Mouse (Mus musculus): ENCODE results near the gene Cend1. TPM values are rescaled to one million over a fixed set of nuclear protein-coding genes. Genes with fewer than 3 reads are reported as not detected.

The Cend1 gene
- polyA plus RNA-seq, 1 experiment from 2014 or later, result 1.6 TPM

GRCm38 (mm10) chr7:141468522-141469211 is 39.4 kb upstream of the Cend1 start:
- no peaks in the 10 kb centered on the region for H3K9me3 ChIP-seq (ENCODE audit: control insufficient read depth, low read length)
- H3K9ac ChIP-seq (ENCODE audit: low read length), result peak overlapping the region; percentile 96
- H3K4me3 ChIP-seq (ENCODE audit: control insufficient read depth in 1 of 2, insufficient read depth in 1 of 2, low read depth in 1 of 2, low read length in 2 of 2), result peak overlapping the region; percentile 77 to 85
- peak overlapping the region; percentile 95 to 98 for H3K27ac ChIP-seq (replicated peaks in 1 of 2; ENCODE audit: control insufficient read depth in 1 of 2, insufficient read depth in 1 of 2, low read depth in 2 of 2, low read length in 2 of 2)
- WGBS, result 3% methylated on average over 8 of the region's 8 CpGs
- peaks cover 38% of the 10 kb centered on the region for H3K36me3 ChIP-seq (ENCODE audit: control insufficient read depth, insufficient read depth, low read length)
- H3K27me3 ChIP-seq (ENCODE audit: control insufficient read depth, insufficient read depth, low read length), result peaks cover 10% of the 10 kb centered on the region
- H3K4me1 ChIP-seq (ENCODE audit: control insufficient read depth in 2 of 2, insufficient read depth in 2 of 2, low read length in 2 of 2), result peaks cover 33 to 45% of the 10 kb centered on the region in 2 experiments
- peak overlapping the region; percentile 91 for H3K4me2 ChIP-seq (ENCODE audit: low read length)
- ATAC-seq (ENCODE audit: insufficient number of reproducible peaks, insufficient read depth, low FRiP score, low read depth), result peak; percentile 65

DNA sequence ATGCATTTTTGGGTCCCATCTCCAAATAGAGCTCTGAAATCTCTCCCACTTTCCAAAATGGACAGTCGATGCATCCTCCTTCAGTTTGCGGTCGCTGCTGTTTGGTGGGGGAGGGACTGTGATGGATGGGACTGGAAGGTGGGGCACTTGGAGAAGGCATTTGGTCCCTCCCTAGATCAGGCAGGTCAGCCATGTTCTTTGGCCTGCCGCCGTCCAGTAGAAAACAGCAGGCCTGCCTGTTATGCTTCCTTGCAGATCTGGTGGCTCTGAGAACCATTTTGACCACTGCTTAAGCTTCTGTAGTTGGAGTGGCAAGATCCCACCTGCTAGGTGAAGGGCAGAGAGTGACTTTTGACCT is 38.9 kb upstream of the Cend1 start:
- H3K4me2 ChIP-seq (ENCODE audit: low read length), result peak overlapping the region; percentile 91
- WGBS, result 12% methylated on average over 5 of the region's 5 CpGs
- H3K9me3 ChIP-seq (ENCODE audit: control insufficient read depth, low read length), result no peaks in the 10 kb centered on the region
- peak overlapping the region; percentile 95 to 98 for H3K27ac ChIP-seq (replicated peaks in 1 of 2; ENCODE audit: control insufficient read depth in 1 of 2, insufficient read depth in 1 of 2, low read depth in 2 of 2, low read length in 2 of 2)
- H3K4me3 ChIP-seq (ENCODE audit: control insufficient read depth in 1 of 2, insufficient read depth in 1 of 2, low read depth in 1 of 2, low read length in 2 of 2), result peak overlapping the region; percentile 77 to 85
- no peak for ATAC-seq (ENCODE audit: insufficient number of reproducible peaks, insufficient read depth, low FRiP score, low read depth)
- peaks cover 15% of the 10 kb centered on the region for H3K27me3 ChIP-seq (ENCODE audit: control insufficient read depth, insufficient read depth, low read length)
- H3K9ac ChIP-seq (ENCODE audit: low read length), result peak overlapping the region; percentile 96
- H3K4me1 ChIP-seq (ENCODE audit: control insufficient read depth in 2 of 2, insufficient read depth in 2 of 2, low read length in 2 of 2), result peaks cover 35 to 44% of the 10 kb centered on the region in 2 experiments
- H3K36me3 ChIP-seq (ENCODE audit: control insufficient read depth, insufficient read depth, low read length), result peaks cover 38% of the 10 kb centered on the region

GRCm38 (mm10) chr7:141467230-141468030 is 38.1 kb upstream of the Cend1 start, which contains the start of gene Cd151:
TSS of gene Cd151 (plus strand) at chr7:141467392.
- peak; percentile 73 for ATAC-seq (ENCODE audit: insufficient number of reproducible peaks, insufficient read depth, low FRiP score, low read depth)
- H3K9me3 ChIP-seq (ENCODE audit: control insufficient read depth, low read length), result no peaks in the 10 kb centered on the region
- peaks cover 32% of the 10 kb centered on the region for H3K36me3 ChIP-seq (ENCODE audit: control insufficient read depth, insufficient read depth, low read length)
- H3K4me3 ChIP-seq (ENCODE audit: control insufficient read depth in 1 of 2, insufficient read depth in 1 of 2, low read depth in 1 of 2, low read length in 2 of 2), result peak within 1 kb of the TSS; percentile 77 to 85
- peak within 1 kb of the TSS; percentile 91 for H3K4me2 ChIP-seq (ENCODE audit: low read length)
- H3K9ac ChIP-seq (ENCODE audit: low read length), result peak within 1 kb of the TSS; percentile 96
- H3K27ac ChIP-seq (replicated peaks in 1 of 2; ENCODE audit: control insufficient read depth in 1 of 2, insufficient read depth in 1 of 2, low read depth in 2 of 2, low read length in 2 of 2), result peak within 1 kb of the TSS; percentile 95 to 98
- peaks cover 36 to 46% of the 10 kb centered on the region in 2 experiments for H3K4me1 ChIP-seq (ENCODE audit: control insufficient read depth in 2 of 2, insufficient read depth in 2 of 2, low read length in 2 of 2)
- under 1% methylated on average over 52 of the region's 52 CpGs for WGBS
- peaks cover 20% of the 10 kb centered on the region for H3K27me3 ChIP-seq (ENCODE audit: control insufficient read depth, insufficient read depth, low read length)

DNA sequence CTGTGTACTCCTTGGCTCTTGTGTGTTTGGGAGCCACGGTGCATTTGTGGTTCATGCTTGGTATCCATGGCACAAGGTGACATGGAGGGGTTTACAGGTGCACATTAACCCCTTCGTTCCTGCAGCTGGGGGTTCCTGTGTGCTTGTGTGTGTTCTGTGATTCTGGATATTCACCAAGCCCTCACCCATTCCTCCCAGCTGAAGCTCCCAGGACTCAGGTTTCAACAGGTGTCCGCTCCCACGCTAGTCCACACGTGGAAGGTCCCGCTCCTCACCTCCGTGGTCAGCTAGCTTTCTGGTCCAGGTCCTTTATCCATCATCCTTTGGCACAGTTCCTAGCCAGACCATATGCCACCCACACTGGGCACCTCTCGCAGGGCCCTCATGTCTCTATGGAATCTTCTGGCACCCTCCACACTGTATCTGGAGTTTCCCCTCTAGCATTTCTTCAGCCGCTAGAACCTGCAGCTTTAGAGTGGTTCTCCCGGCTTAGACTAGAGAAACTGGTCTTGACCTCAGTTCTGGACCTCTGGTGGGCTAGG is 37.4 kb upstream of the Cend1 start:
- H3K4me1 ChIP-seq (ENCODE audit: control insufficient read depth in 2 of 2, insufficient read depth in 2 of 2, low read length in 2 of 2), result peaks cover 39 to 53% of the 10 kb centered on the region in 2 experiments
- peak overlapping the region; percentile 6 to 98; a peak in 3 of 4 replicates for H3K27ac ChIP-seq (replicated peaks in 1 of 2; ENCODE audit: control insufficient read depth in 1 of 2, insufficient read depth in 1 of 2, low read depth in 2 of 2, low read length in 2 of 2)
- peaks cover 24% of the 10 kb centered on the region for H3K27me3 ChIP-seq (ENCODE audit: control insufficient read depth, insufficient read depth, low read length)
- peak overlapping the region; percentile 96 for H3K9ac ChIP-seq (ENCODE audit: low read length)
- 62% methylated on average over 10 of the region's 10 CpGs for WGBS
- ATAC-seq (ENCODE audit: insufficient number of reproducible peaks, insufficient read depth, low FRiP score, low read depth), result no peak
- peak overlapping the region; percentile 91 for H3K4me2 ChIP-seq (ENCODE audit: low read length)
- peak overlapping the region; percentile 77 to 85 for H3K4me3 ChIP-seq (ENCODE audit: control insufficient read depth in 1 of 2, insufficient read depth in 1 of 2, low read depth in 1 of 2, low read length in 2 of 2)
- H3K9me3 ChIP-seq (ENCODE audit: control insufficient read depth, low read length), result no peaks in the 10 kb centered on the region
- H3K36me3 ChIP-seq (ENCODE audit: control insufficient read depth, insufficient read depth, low read length), result peaks cover 25% of the 10 kb centered on the region

- H3K36me3 ChIP-seq (ENCODE audit: control insufficient read depth, insufficient read depth, low read length), result peaks cover 18% of the 10 kb centered on the region
- ATAC-seq (ENCODE audit: insufficient number of reproducible peaks, insufficient read depth, low FRiP score, low read depth), result no peak
- 56% methylated on average over 7 of the region's 7 CpGs for WGBS
- H3K9me3 ChIP-seq (ENCODE audit: control insufficient read depth, low read length), result no peaks in the 10 kb centered on the region
- H3K4me1 ChIP-seq (ENCODE audit: control insufficient read depth in 2 of 2, insufficient read depth in 2 of 2, low read length in 2 of 2), result peaks cover 41 to 58% of the 10 kb centered on the region in 2 experiments
- no peak overlapping the region for H3K4me3 ChIP-seq (ENCODE audit: control insufficient read depth in 1 of 2, insufficient read depth in 1 of 2, low read depth in 1 of 2, low read length in 2 of 2)
- peak overlapping the region; percentile 11; the same call in 1 of the 2 replicates for H3K9ac ChIP-seq (ENCODE audit: low read length)
- peaks cover 26% of the 10 kb centered on the region for H3K27me3 ChIP-seq (ENCODE audit: control insufficient read depth, insufficient read depth, low read length)
- H3K4me2 ChIP-seq (ENCODE audit: low read length), result peak overlapping the region; percentile 64
- peak overlapping the region; percentile 10 to 33; a peak in 2 of 4 replicates for H3K27ac ChIP-seq (replicated peaks in 1 of 2; ENCODE audit: control insufficient read depth in 1 of 2, insufficient read depth in 1 of 2, low read depth in 2 of 2, low read length in 2 of 2)
Measured at GRCm38 (mm10) chr7:141466045-141466394, 36.7 kb upstream of the Cend1 start.

- Histone ChIP-seq H3K4me2 (ENCODE audit: low read length) (peak overlapping the region; percentile 64), H3K36me3 (ENCODE audit: control insufficient read depth, insufficient read depth, low read length) (peaks cover 13% of the 10 kb centered on the region), H3K9me3 (ENCODE audit: control insufficient read depth, low read length) (no peaks in the 10 kb centered on the region), H3K4me3 (ENCODE audit: control insufficient read depth in 1 of 2, insufficient read depth in 1 of 2, low read depth in 1 of 2, low read length in 2 of 2) (peak overlapping the region in 1 of 2 experiments; percentile 25; a peak in 1 of 4 replicates), H3K27ac (replicated peaks in 1 of 2; ENCODE audit: control insufficient read depth in 1 of 2, insufficient read depth in 1 of 2, low read depth in 2 of 2, low read length in 2 of 2) (peak overlapping the region; percentile 10 to 33; a peak in 2 of 4 replicates), H3K27me3 (ENCODE audit: control insufficient read depth, insufficient read depth, low read length) (peaks cover 30% of the 10 kb centered on the region), H3K9ac (ENCODE audit: low read length) (peak overlapping the region; percentile 65; the same call in 1 of the 2 replicates), H3K4me1 (ENCODE audit: control insufficient read depth in 2 of 2, insufficient read depth in 2 of 2, low read length in 2 of 2) (peaks cover 41 to 61% of the 10 kb centered on the region in 2 experiments)
- WGBS, result 60% methylated on average over 7 of the region's 10 CpGs
- ATAC-seq (ENCODE audit: insufficient number of reproducible peaks, insufficient read depth, low FRiP score, low read depth), result no peak
Measured at GRCm38 (mm10) chr7:141465388-141466044, 36.2 kb upstream of the Cend1 start.

DNA sequence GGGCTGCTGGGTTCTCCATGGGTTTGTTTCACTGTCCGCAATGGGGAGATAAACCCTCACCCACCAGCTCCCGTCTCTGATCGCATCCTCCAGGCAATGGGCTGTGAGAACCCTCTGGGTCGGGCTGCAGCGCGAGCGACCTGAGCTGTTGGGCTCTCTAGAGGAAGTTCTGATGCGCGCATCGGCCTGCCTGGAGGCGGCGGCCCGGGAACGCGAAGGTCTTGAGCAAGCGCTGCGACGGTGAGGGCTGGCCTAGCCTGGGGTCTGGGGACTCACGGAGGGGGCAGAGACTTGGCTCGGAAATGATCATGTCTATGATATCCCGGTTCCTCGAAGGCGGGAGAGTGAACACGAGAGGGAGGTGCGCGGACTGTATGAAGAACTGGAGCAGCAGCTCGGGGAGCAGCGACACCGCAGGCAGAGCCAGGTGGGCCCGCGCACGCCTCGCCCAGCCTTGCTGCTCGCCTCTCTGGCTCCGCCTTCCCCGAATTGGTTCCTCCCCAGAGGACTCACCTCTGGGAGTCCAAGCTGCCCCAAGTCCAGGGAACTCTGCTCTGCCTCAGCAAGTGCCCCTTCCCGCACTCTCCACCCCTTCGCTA is 35.4 kb upstream of the Cend1 start:
- Histone ChIP-seq H3K9me3 (ENCODE audit: control insufficient read depth, low read length) (no peaks in the 10 kb centered on the region), H3K4me2 (ENCODE audit: low read length) (peak overlapping the region; percentile 64), H3K27me3 (ENCODE audit: control insufficient read depth, insufficient read depth, low read length) (peaks cover 30% of the 10 kb centered on the region), H3K27ac (replicated peaks in 1 of 2; ENCODE audit: control insufficient read depth in 1 of 2, insufficient read depth in 1 of 2, low read depth in 2 of 2, low read length in 2 of 2) (peak overlapping the region; percentile 11 to 73; a peak in 2 of 4 replicates), H3K36me3 (ENCODE audit: control insufficient read depth, insufficient read depth, low read length) (peaks cover 11% of the 10 kb centered on the region), H3K4me3 (ENCODE audit: control insufficient read depth in 1 of 2, insufficient read depth in 1 of 2, low read depth in 1 of 2, low read length in 2 of 2) (peak overlapping the region; percentile 7 to 25), H3K9ac (ENCODE audit: low read length) (peak overlapping the region; percentile 65), H3K4me1 (ENCODE audit: control insufficient read depth in 2 of 2, insufficient read depth in 2 of 2, low read length in 2 of 2) (peaks cover 38 to 57% of the 10 kb centered on the region in 2 experiments)
- WGBS, result 9% methylated on average over 38 of the region's 38 CpGs
- ATAC-seq (ENCODE audit: insufficient number of reproducible peaks, insufficient read depth, low FRiP score, low read depth), result no peak
